Mouse (Mus musculus): Measurements from ENCODE around the gene Sertad3.

DNA sequence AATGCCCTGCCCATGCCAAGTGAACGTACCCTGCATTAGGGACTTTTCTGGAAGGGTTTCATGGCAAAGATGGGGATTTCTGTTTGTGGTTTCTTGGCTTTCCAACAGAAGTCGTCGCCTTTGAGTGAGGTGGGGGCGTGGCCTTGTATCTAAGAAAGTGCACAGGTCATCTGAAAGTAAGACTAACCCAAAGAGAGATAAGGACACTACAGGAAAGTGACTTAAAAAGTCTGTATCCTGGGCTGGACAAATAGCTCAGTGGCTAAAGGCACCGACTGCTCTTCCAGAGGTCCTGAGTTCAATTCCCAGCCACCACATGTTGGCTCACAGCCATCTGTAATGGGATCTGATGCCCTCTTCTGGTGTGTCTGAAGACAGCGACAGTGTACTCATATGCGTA, 5.0 kb downstream of the Sertad3 start:
- TF ChIP-seq MYC (IDR thresholded peaks at IDR 0.05; ENCODE audit: low read depth, low read length) (no peak), ZC3H11A (IDR thresholded peaks at IDR 0.05; ENCODE audit: low read depth, low read length) (no peak), POLR2A (IDR thresholded peaks at IDR 0.05; ENCODE audit: control insufficient read depth in 1 of 2, insufficient read depth in 1 of 2, low read depth in 1 of 2, low read length in 2 of 2, poor library complexity in 1 of 2) (no peak), CTCF (IDR thresholded peaks at IDR 0.05 in 2 of 3, conservative IDR thresholded peaks at IDR 0.05 in 1 of 3; ENCODE audit: control insufficient read depth in 1 of 3, insufficient read depth in 1 of 3, low read depth in 2 of 3, low read length in 3 of 3, poor library complexity in 1 of 3, severe bottlenecking in 1 of 3) (0 out of 6 replicates have a peak, but pooled peaks of 1 of the 3 experiments have one; percentile 5), TCF12 (IDR thresholded peaks at IDR 0.05; ENCODE audit: low read depth, low read length) (no peak), MEF2A (IDR thresholded peaks at IDR 0.05; ENCODE audit: extremely low read depth, insufficient replicate concordance, low read depth, low read length, poor library complexity, severe bottlenecking) (no peak), JUND (IDR thresholded peaks at IDR 0.05; ENCODE audit: low read depth, low read length) (no peak), HCFC1 (IDR thresholded peaks at IDR 0.05; ENCODE audit: low read depth, low read length) (no peak), BHLHE40 (IDR thresholded peaks at IDR 0.05; ENCODE audit: borderline replicate concordance, low read depth, low read length) (no peak), ZNF384 (IDR thresholded peaks at IDR 0.05; ENCODE audit: low read depth, low read length) (no peak)
